Mouse (Mus musculus) spleen, adult 2 months (tissue): ENCODE measurements around the gene Prkab1.

Experiments
- CTCF ChIP-seq: fragments of 200-500 bp; IDR thresholded peaks from 2 replicates; pipeline ENCODE4 v1.5.1; 2011; ENCODE audit warnings: mild to moderate bottlenecking, inconsistent platforms; ENCODE audit not compliant: insufficient read depth, insufficient read length, insufficient replicate concordance; ENCODE audit errors: extremely low read depth
- POLR2A ChIP-seq: fragments of 200-500 bp; IDR thresholded peaks from 2 replicates; pipeline ENCODE4 v1.6.1; 2011; ENCODE audit warnings: low read depth, low read length, inconsistent platforms

GRCm38 (mm10) chr5:116006324-116007099, 17.8 kb downstream of the Prkab1 start:
- no peak for TF ChIP-seq POLR2A
- no peak for TF ChIP-seq CTCF
